Comparison of ENCODE assay signal across 20 mouse cellular contexts in the genomic region with DNA sequence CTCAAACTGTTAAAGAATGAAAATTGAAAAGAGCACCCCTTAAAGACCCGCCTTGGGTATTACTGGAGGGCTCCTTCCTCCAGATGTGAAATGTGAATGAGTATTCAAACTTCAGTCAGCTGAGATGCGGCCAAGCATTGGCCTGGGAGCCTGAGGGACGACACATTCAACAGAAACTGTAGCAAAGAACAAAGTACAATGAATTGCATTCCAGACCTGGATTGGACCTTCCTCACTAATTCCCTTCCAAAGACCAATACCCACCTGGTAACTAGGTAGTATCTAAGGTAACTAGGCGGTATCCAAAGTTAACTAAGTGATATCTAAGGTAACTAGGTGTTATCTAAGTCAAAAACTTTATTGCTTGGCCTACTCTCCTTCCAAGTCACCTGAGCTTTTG.
DNase-seq lines count a peak whose midpoint lies in the region; TF ChIP-seq lines count a peak whose summit lies in the region.
"Had no signal": no experiment of that assay in that cellular context is flagged by ENCODE, and none has a peak within 500 bp of the region (broad histone marks: within the 10 kb centered on the region; RNA-seq: fewer than 3 reads in every experiment).

No protein-coding gene starts in this region.

- 62% methylated on average over 4 of the region's 4 CpGs for WGBS in kidney, adult 2 months
- WGBS in lung, adult 2 months = 78% methylated on average over 4 of the region's 4 CpGs
- 84% methylated on average over 4 of the region's 4 CpGs for WGBS in hindbrain, embryonic 10.5 days

- DNase-seq in kidney, adult 2 months = peak; percentile 60
- no peak for DNase-seq in kidney, postnatal 14 days
- peak; percentile 39 to 48 for DNase-seq in kidney, postnatal 36 days
- no peak for DNase-seq in kidney, adult 11 months
- DNase-seq in lung, adult 2 months = peak; percentile 2
- DNase-seq in lung, adult 18-20 months = no peak
- DNase-seq in splenic B cell, adult 2 months (ENCODE audit: low read depth, low spot score) = peak; percentile 19
- DNase-seq in hindbrain, embryonic 10.5 days (ENCODE audit: low spot score) = no peak
- DNase-seq: adrenal gland, postnatal 10 days; adrenal gland, postnatal 36 days; cerebellum, adult 18-20 months; cerebellum, adult 9-10 months; cerebellum, postnatal 14 days; gastrocnemius, postnatal 14 days; heart, adult 2 months had no signal

- H3K4me3 ChIP-seq in kidney, adult 2 months (ENCODE audit: insufficient read depth, low read depth, low read length) = no peak overlapping the region
- no peak overlapping the region for H3K4me3 ChIP-seq in lung, adult 2 months (replicated peaks; ENCODE audit: extremely low read depth, low read depth, low read length)
- no peak overlapping the region for H3K4me3 ChIP-seq in hindbrain, embryonic 10.5 days
- H3K4me3 ChIP-seq: forebrain, embryonic 10.5 days; forebrain, embryonic 13.5 days; heart, adult 2 months had no signal

- H3K27me3 ChIP-seq in kidney, adult 2 months (replicated peaks; ENCODE audit: control insufficient read depth, insufficient read depth, low read length) = no peaks in the 10 kb centered on the region
- no peaks in the 10 kb centered on the region for H3K27me3 ChIP-seq in splenic B cell, adult 2 months (ENCODE audit: control insufficient read depth, insufficient read depth, low read length, poor library complexity, severe bottlenecking)
- no peaks in the 10 kb centered on the region for H3K27me3 ChIP-seq in hindbrain, embryonic 10.5 days (ENCODE audit: insufficient read depth, poor library complexity, severe bottlenecking)
- H3K27me3 ChIP-seq: forebrain, embryonic 13.5 days; Patski had no signal

- peaks cover 29% of the 10 kb centered on the region for H3K4me1 ChIP-seq in kidney, adult 2 months (ENCODE audit: control insufficient read depth, insufficient read depth, low read length)
- peaks cover 30% of the 10 kb centered on the region for H3K4me1 ChIP-seq in lung, adult 2 months (ENCODE audit: control insufficient read depth, insufficient read depth, low read length)
- no peaks in the 10 kb centered on the region for H3K4me1 ChIP-seq in hindbrain, embryonic 10.5 days (replicated peaks)
- H3K4me1 ChIP-seq: forebrain, embryonic 10.5 days; forebrain, embryonic 13.5 days had no signal

- no peak for TF ChIP-seq POLR2A in kidney, adult 2 months (IDR thresholded peaks at IDR 0.05; ENCODE audit: low read depth, low read length)
- no peak for TF ChIP-seq POLR2A in lung, adult 2 months (IDR thresholded peaks at IDR 0.05; ENCODE audit: borderline replicate concordance, extremely low read depth, low read depth, low read length)

- H3K9me3 ChIP-seq in hindbrain, embryonic 10.5 days = no peaks in the 10 kb centered on the region
- H3K9me3 ChIP-seq: forebrain, embryonic 10.5 days; forebrain, embryonic 13.5 days had no signal

- TF ChIP-seq CTCF in kidney, adult 2 months (conservative IDR thresholded peaks at IDR 0.05; ENCODE audit: insufficient read depth, insufficient read length, low read depth, low read length) = no peak
- TF ChIP-seq CTCF in lung, adult 2 months (IDR thresholded peaks at IDR 0.05; ENCODE audit: insufficient read depth, low read length) = no peak

- H3K27ac ChIP-seq in kidney, adult 2 months (ENCODE audit: insufficient read depth, low read depth, low read length) = no peak overlapping the region
- no peak overlapping the region for H3K27ac ChIP-seq in hindbrain, embryonic 10.5 days
- H3K27ac ChIP-seq: forebrain, embryonic 10.5 days; forebrain, embryonic 13.5 days; heart, adult 2 months; hindbrain, embryonic 14.5 days; hindbrain, postnatal 0 days had no signal

- H3K36me3 ChIP-seq in kidney, adult 2 months (ENCODE audit: control insufficient read depth, insufficient read depth, low read length) = peaks cover 2% of the 10 kb centered on the region; the same call in 1 of the 2 replicates
- no peaks in the 10 kb centered on the region for H3K36me3 ChIP-seq in splenic B cell, adult 2 months (ENCODE audit: control insufficient read depth, insufficient read depth, low read length, poor library complexity, severe bottlenecking)
- no peaks in the 10 kb centered on the region for H3K36me3 ChIP-seq in hindbrain, embryonic 10.5 days
- H3K36me3 ChIP-seq: forebrain, embryonic 10.5 days had no signal

Comparison
In these comparisons a context has a peak if more than half of its experiments do, and no peak if none do; other contexts are left out.
1. DNase-seq: peak in kidney, adult 2 months (single experiment), kidney, postnatal 36 days (2 of 2), lung, adult 2 months (single experiment) and splenic B cell, adult 2 months (single experiment); none in kidney, postnatal 14 days (single experiment), kidney, adult 11 months (single experiment), lung, adult 18-20 months (0 of 2) and hindbrain, embryonic 10.5 days (single experiment).